In genomic region chr4:17653551-17653950, GRCm38 (mm10) we compare ENCODE assay signal across 35 mouse cellular contexts.
"Had no signal": no experiment of that assay in that cellular context is flagged by ENCODE, and none has a peak within 500 bp of the region (broad histone marks: within the 10 kb centered on the region; RNA-seq: fewer than 3 reads in every experiment).

No protein-coding gene starts in this region.

- H3K4me2 ChIP-seq: heart, embryonic 11.5 days; heart, embryonic 12.5 days; heart, embryonic 13.5 days; heart, embryonic 15.5 days; hindbrain, embryonic 12.5 days; hindbrain, embryonic 13.5 days; hindbrain, embryonic 14.5 days; hindbrain, embryonic 15.5 days; intestine, embryonic 15.5 days; kidney, embryonic 15.5 days had no signal

- H3K9me3 ChIP-seq: heart, embryonic 10.5 days; heart, embryonic 12.5 days; heart, embryonic 13.5 days; heart, embryonic 15.5 days; hindbrain, embryonic 10.5 days; hindbrain, embryonic 12.5 days; hindbrain, embryonic 13.5 days; hindbrain, embryonic 15.5 days; intestine, embryonic 15.5 days; kidney, embryonic 15.5 days had no signal

- H3K27me3 ChIP-seq: heart, embryonic 12.5 days; heart, embryonic 13.5 days; heart, embryonic 15.5 days; hindbrain, embryonic 12.5 days; hindbrain, embryonic 13.5 days; hindbrain, embryonic 15.5 days; intestine, embryonic 15.5 days; kidney, embryonic 15.5 days had no signal

- H3K36me3 ChIP-seq: heart, embryonic 10.5 days; heart, embryonic 12.5 days; heart, embryonic 13.5 days; heart, embryonic 15.5 days; hindbrain, embryonic 10.5 days; hindbrain, embryonic 12.5 days; hindbrain, embryonic 13.5 days; hindbrain, embryonic 15.5 days; intestine, embryonic 15.5 days; kidney, embryonic 15.5 days had no signal

- H3K9ac ChIP-seq: heart, embryonic 12.5 days; heart, embryonic 13.5 days; heart, embryonic 15.5 days; hindbrain, embryonic 12.5 days; hindbrain, embryonic 13.5 days; hindbrain, embryonic 14.5 days; hindbrain, embryonic 15.5 days; intestine, embryonic 15.5 days; kidney, embryonic 15.5 days had no signal

- ATAC-seq: hindbrain, embryonic 16.5 days; hindbrain, postnatal 0 days; inflammation-experienced regulatory T-cells, adult 6 months; intestine, embryonic 15.5 days; intestine, embryonic 16.5 days; intestine, postnatal 0 days had no signal

- H3K27ac ChIP-seq: heart, embryonic 10.5 days; heart, embryonic 13.5 days; heart, embryonic 15.5 days; hindbrain, embryonic 10.5 days; hindbrain, embryonic 12.5 days; hindbrain, embryonic 13.5 days; hindbrain, embryonic 14.5 days; hindbrain, embryonic 15.5 days; hindbrain, postnatal 0 days; intestine, embryonic 15.5 days; kidney, embryonic 15.5 days; kidney, postnatal 0 days; layer of hippocampus, adult 2 months; left cerebral cortex, adult 2 months had no signal

- DNase-seq: heart, postnatal 10 days; heart, postnatal 14 days; heart, postnatal 36 days; heart, postnatal 4 days; kidney, adult 11 months; kidney, adult 18-20 months; kidney, adult 2 months; kidney, adult 8-10 months; kidney, adult 9 months; kidney, postnatal 10 days; kidney, postnatal 25 days; kidney, postnatal 36 days; kidney, postnatal 4 days; layer of hippocampus, adult 9-11 months; layer of hippocampus, postnatal 36 days had no signal

- H3K4me1 ChIP-seq: heart, embryonic 10.5 days; heart, embryonic 12.5 days; heart, embryonic 13.5 days; heart, embryonic 15.5 days; hindbrain, embryonic 10.5 days; hindbrain, embryonic 12.5 days; hindbrain, embryonic 13.5 days; hindbrain, embryonic 15.5 days; intestine, embryonic 15.5 days; kidney, embryonic 15.5 days had no signal

- H3K4me3 ChIP-seq: heart, embryonic 10.5 days; heart, embryonic 12.5 days; heart, embryonic 13.5 days; heart, embryonic 15.5 days; hindbrain, embryonic 10.5 days; hindbrain, embryonic 12.5 days; hindbrain, embryonic 13.5 days; hindbrain, embryonic 15.5 days; intestine, embryonic 15.5 days; kidney, embryonic 15.5 days; layer of hippocampus, adult 2 months; left cerebral cortex, adult 2 months had no signal
